Mouse (Mus musculus) cortical plate, adult 2 months (tissue): ENCODE results near the gene Trpm3. TPM values are rescaled to one million over a fixed set of nuclear protein-coding genes. Genes with fewer than 3 reads are reported as not detected.
"Not testable (repeated sequence)": the region's sequence is repeated elsewhere in the genome, so short reads cannot be mapped to it uniquely, and the experiment has no call there.

Experiments used
- H3K27ac ChIP-seq: fragments of 200-500 bp; 2 replicates; pipeline ENCODE4 v1.5.1; 2012; ENCODE audit warnings: low read length, control low read depth, inconsistent platforms; ENCODE audit not compliant: insufficient read depth
- H3K4me1 ChIP-seq: fragments of 200-500 bp; 2 replicates; pipeline ENCODE4 v1.6.1; 2011; ENCODE audit warnings: low read length; ENCODE audit not compliant: control insufficient read depth, insufficient read depth
- H3K4me3 ChIP-seq: fragments of 200-500 bp; 2 replicates; pipeline ENCODE4 v1.5.1; 2011; ENCODE audit warnings: mild to moderate bottlenecking, low read length, control low read depth; ENCODE audit not compliant: insufficient read depth
- CTCF ChIP-seq: fragments of 200-500 bp; IDR thresholded peaks from 2 replicates; pipeline ENCODE4 v1.5.1; 2011; ENCODE audit warnings: mild to moderate bottlenecking, control low read depth, low read length; ENCODE audit not compliant: insufficient read depth; ENCODE audit errors: extremely low read depth
- POLR2A ChIP-seq: fragments of 200-500 bp; IDR thresholded peaks from 2 replicates; pipeline ENCODE4 v1.6.1; 2011; ENCODE audit warnings: mild to moderate bottlenecking, low read length, control low read depth; ENCODE audit not compliant: insufficient read depth; ENCODE audit errors: extremely low read depth
- polyA plus RNA-seq: library from polyadenylated mRNA; depleted of rRNA; stranded (reverse); fragments of >200 nt; gene quantifications from 2 replicates; pipeline ENCODE4 v1.2.3, GENCODE M21; 2012

The Trpm3 gene
- polyA plus RNA-seq, 1 experiment = 16.5 TPM

GRCm38 (mm10) chr19:22848251-22848650 lies 709.4 kb downstream of the Trpm3 start:
- Histone ChIP-seq H3K27ac (no peak overlapping the region), H3K4me1 (no peaks in the 10 kb centered on the region), H3K4me3 (no peak overlapping the region)
- TF ChIP-seq CTCF = no peak
- no peak for TF ChIP-seq POLR2A

DNA sequence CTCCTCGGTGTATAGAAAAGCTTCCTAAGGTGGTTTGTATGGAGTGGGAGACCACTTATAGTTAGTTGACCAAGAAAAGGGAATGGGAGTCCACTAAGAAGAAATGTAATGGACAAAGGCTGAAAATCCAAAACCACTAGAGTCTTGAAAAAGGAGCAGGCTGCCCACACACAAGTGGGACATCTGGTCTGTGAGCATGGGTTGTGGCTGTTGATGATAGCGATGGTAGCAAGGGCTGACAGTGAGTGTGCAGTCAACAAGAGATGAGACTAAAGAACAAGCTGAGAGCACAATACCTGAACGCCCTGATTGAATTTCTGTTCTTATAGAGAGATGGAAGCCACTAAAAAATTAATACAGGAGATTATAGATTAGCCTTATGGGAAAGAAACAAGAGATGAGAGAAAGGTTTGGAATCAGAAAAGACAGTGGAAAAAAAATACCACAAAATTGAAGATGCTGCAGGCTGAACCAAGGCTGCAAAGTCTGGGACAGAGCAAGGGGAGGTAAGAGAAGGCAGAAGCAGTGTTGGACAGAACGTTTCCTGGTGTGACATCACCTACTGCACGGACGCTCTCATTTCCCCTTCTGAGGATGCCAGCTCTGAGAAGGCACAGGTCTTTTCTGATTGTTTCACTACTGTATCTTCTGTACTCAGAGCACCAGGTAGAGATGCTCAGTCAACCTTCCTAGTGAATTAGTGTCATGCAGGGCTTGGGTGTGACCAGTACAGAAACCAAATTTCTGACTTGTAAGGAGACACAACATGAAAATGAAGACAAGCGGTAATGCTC lies 710.1 kb downstream of the Trpm3 start:
- TF ChIP-seq POLR2A (no peak), CTCF (no peak)
- Histone ChIP-seq H3K4me1 (no peaks in the 10 kb centered on the region), H3K4me3 (no peak overlapping the region), H3K27ac (no peak overlapping the region)

DNA sequence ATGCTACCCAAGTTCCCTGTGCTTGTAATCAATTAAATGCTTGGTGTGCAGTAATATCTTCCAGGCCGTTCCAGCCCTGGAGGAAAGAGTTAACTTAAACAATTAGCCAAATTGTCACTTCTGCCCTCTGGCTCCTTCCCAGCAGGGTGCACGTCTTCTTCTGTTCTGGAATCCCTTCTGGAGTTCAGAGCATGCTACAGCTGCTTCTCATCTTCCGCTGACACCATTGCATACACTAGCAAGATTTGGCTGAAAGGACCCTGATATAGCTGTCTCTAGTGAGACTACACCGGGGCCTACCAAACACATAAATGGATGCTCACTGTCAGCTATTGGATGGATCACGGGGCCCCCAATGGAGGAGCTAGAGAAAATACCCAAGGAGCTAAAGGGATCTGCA lies 712.6 kb downstream of the Trpm3 start:
- not testable (repeated sequence) for H3K27ac ChIP-seq, H3K4me1 ChIP-seq, H3K4me3 ChIP-seq

- H3K4me1 ChIP-seq = no peaks in the 10 kb centered on the region
- no peak overlapping the region for H3K4me3 ChIP-seq
- H3K27ac ChIP-seq = no peak overlapping the region
- TF ChIP-seq CTCF (no peak), POLR2A (no peak)
Observed at GRCm38 (mm10) chr19:22859644-22860043, 720.8 kb downstream of the Trpm3 start.

- no peak for TF ChIP-seq POLR2A
- TF ChIP-seq CTCF = no peak
- Histone ChIP-seq H3K4me3 (no peak overlapping the region), H3K4me1 (no peaks in the 10 kb centered on the region), H3K27ac (no peak overlapping the region)
Observed at GRCm38 (mm10) chr19:22867456-22867855, 728.6 kb downstream of the Trpm3 start.

DNA sequence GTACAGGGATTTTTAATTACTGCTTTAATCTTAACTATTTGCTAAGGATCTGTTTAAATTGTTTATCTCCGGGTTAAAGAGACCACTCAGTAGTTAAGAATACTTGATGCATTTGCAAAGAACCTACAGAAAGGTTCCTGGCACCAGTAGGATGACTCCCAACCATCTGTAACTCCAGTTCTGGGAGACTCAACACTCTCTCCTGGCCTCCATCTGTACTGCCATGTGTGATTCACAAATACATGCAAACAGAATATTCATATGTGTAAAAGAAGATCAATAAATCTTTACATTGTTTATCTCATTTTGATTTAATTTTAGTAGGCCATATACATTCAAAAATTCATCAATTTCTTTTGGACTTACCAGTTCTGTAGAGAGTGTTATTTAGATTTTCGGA lies 731.0 kb downstream of the Trpm3 start:
- Histone ChIP-seq H3K4me3 (no peak overlapping the region), H3K4me1 (no peaks in the 10 kb centered on the region), H3K27ac (no peak overlapping the region)
- TF ChIP-seq CTCF (no peak), POLR2A (no peak)

DNA sequence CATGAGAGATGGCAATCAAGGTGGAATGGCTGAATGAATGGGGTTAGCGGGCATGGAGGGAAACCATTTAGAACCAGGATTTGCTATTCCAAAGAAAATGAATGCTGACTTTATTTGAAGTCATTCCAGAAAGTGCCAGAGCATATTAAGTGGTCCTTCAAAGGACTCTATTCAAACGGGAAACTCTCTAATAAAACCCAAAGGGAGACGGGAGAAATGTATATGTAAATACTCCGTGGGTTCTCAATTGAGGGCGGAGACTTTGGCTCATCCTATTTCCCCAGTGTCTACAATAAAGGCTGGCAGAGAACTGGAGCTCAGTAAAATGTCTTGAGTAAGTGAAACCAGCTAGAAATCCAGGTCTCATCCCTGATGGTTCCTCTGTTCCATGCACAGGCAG lies 733.6 kb downstream of the Trpm3 start:
- no peak overlapping the region for H3K27ac ChIP-seq
- no peak overlapping the region for H3K4me3 ChIP-seq
- no peak for TF ChIP-seq CTCF
- TF ChIP-seq POLR2A = no peak
- no peaks in the 10 kb centered on the region for H3K4me1 ChIP-seq

DNA sequence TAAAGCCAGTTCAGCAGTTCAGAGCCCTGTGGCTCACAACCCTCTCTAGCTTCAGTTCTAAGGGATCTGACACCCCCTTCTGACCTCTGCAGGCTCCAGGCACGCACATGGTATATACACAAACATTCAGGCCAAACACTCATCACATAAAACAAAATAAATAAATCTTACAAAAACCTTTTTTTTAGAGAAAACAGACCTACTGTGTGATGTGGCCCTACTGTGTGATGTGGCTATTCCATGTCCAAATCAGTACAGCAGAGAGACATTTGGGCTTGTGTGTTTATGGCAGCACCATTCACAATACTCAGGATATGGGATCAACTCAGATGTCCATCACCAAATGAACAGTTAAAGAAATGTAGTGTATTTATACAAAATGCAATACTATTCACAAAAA lies 741.4 kb downstream of the Trpm3 start:
- TF ChIP-seq POLR2A (no peak), CTCF (no peak)
- Histone ChIP-seq H3K4me3 (no peak overlapping the region), H3K4me1 (peaks cover 2% of the 10 kb centered on the region; the same call in 1 of the 2 replicates), H3K27ac (no peak overlapping the region)

- TF ChIP-seq POLR2A (no peak), CTCF (no peak)
- Histone ChIP-seq H3K4me1 (peaks cover 2% of the 10 kb centered on the region; the same call in 1 of the 2 replicates), H3K27ac (no peak overlapping the region), H3K4me3 (no peak overlapping the region)
Observed at GRCm38 (mm10) chr19:22882670-22883111, 743.8 kb downstream of the Trpm3 start.

- TF ChIP-seq POLR2A = no peak
- H3K4me1 ChIP-seq = peaks cover 2% of the 10 kb centered on the region; the same call in 1 of the 2 replicates
- H3K4me3 ChIP-seq = no peak overlapping the region
- H3K27ac ChIP-seq = no peak overlapping the region
Observed at GRCm38 (mm10) chr19:22883154-22883553, 744.3 kb downstream of the Trpm3 start.
